Mouse (Mus musculus) neutrophil, adult 65 days (primary cell): ENCODE measurements around the gene Prune1. TPM values are rescaled to one million over a fixed set of nuclear protein-coding genes. Genes with fewer than 3 reads are reported as not detected.

Experiments
- total RNA-seq: library from RNA; stranded (reverse); gene quantifications from 2 replicates; pipeline ENCODE4 v1.2.4, GENCODE M21; 2023

Gene Prune1
- 31.3 and 33.0 TPM in 2 replicates for total RNA-seq

GRCm38 (mm10) chr3:95281216-95282126 lies at the start of gene Prune1, which contains the start of gene Mindy1:
Gene Prune1, minus strand, starts transcription at chr3:95282076.
Gene Mindy1, plus strand, starts transcription at chr3:95281345.

GRCm38 (mm10) chr3:95314486-95315093 lies 32.7 kb upstream of the Prune1 start, which contains the start of gene Cers2:
Gene Cers2, plus strand, starts transcription at chr3:95314791.

GRCm38 (mm10) chr3:95307100-95307499 lies 25.2 kb upstream of the Prune1 start, which contains the start of gene Anxa9:
Gene Anxa9, minus strand, starts transcription at chr3:95307176.

GRCm38 (mm10) chr3:95250783-95251424 lies 31.0 kb downstream of the Prune1 start, which contains the start of gene Bnipl:
Gene Bnipl, minus strand, starts transcription at chr3:95251193.

GRCm38 (mm10) chr3:95241498-95241897 lies 40.4 kb downstream of the Prune1 start, which contains the start of gene Gm128:
Gene Gm128, minus strand, starts transcription at chr3:95241598.

GRCm38 (mm10) chr3:95231298-95232221 lies 50.3 kb downstream of the Prune1 start, which contains the start of gene Mllt11:
Gene Mllt11, minus strand, starts transcription at chr3:95232171.

GRCm38 (mm10) chr3:95228148-95228893 lies 53.6 kb downstream of the Prune1 start, which contains the start of gene Cdc42se1:
Gene Cdc42se1, plus strand, starts transcription at chr3:95228732.

GRCm38 (mm10) chr3:95217255-95218134 lies 64.4 kb downstream of the Prune1 start, which contains the start of gene Gabpb2:
Gene Gabpb2, minus strand, starts transcription at chr3:95217916.

Other genes with a start within 250 kb of the Prune1 start
- 83.0 and 92.4 TPM in 2 replicates for gene Psmd4, start 239.5 kb downstream of the Prune1 start, total RNA-seq
- gene Pip5k1a, start 175.1 kb downstream of the Prune1 start, total RNA-seq, result 29.0 and 43.7 TPM in 2 replicates
- gene Vps72, start 171.1 kb downstream of the Prune1 start, total RNA-seq, result 25.3 and 27.4 TPM in 2 replicates
- 0.82 and 2.2 TPM in 2 replicates for gene Tmod4, start 157.6 kb downstream of the Prune1 start, total RNA-seq
- 42.2 and 43.7 TPM in 2 replicates for gene Scnm1, start 148.1 kb downstream of the Prune1 start, total RNA-seq
- gene Lysmd1, start 148.0 kb downstream of the Prune1 start, total RNA-seq, result 1.7 and 3.5 TPM in 2 replicates
- gene Tnfaip8l2, start 139.7 kb downstream of the Prune1 start, total RNA-seq, result 75.9 and 91.0 TPM in 2 replicates
- gene Sema6c, start 121.6 kb downstream of the Prune1 start, total RNA-seq, result 1.2 and 1.7 TPM in 2 replicates
- gene Gabpb2, start 64.2 kb downstream of the Prune1 start, total RNA-seq, result 35.0 and 43.7 TPM in 2 replicates
- gene Cdc42se1, start 53.3 kb downstream of the Prune1 start, total RNA-seq, result 256 and 259 TPM in 2 replicates
- 1.3 and 2.7 TPM in 2 replicates for gene Mllt11, start 49.9 kb downstream of the Prune1 start, total RNA-seq
- 0.27 and 0.38 TPM in 2 replicates for gene Gm128, start 40.5 kb downstream of the Prune1 start, total RNA-seq
- gene Bnipl, start 30.9 kb downstream of the Prune1 start, total RNA-seq, result not detected in 2 replicates
- gene Mindy1, start 731 bp downstream of the Prune1 start, total RNA-seq, result 188 and 238 TPM in 2 replicates
- gene Anxa9, start 25.1 kb upstream of the Prune1 start, total RNA-seq, result 1.5 and 1.7 TPM in 2 replicates
- 135 and 163 TPM in 2 replicates for gene Cers2, start 32.7 kb upstream of the Prune1 start, total RNA-seq
- 15.1 and 20.1 TPM in 2 replicates for gene Setdb1, start 75.1 kb upstream of the Prune1 start, total RNA-seq
- not detected in 2 replicates for gene 4930558C23Rik, start 120.8 kb upstream of the Prune1 start, total RNA-seq
- gene Arnt, start 152.3 kb upstream of the Prune1 start, total RNA-seq, result 61.9 and 86.8 TPM in 2 replicates
- gene Ctsk, start 217.2 kb upstream of the Prune1 start, total RNA-seq, result 0.41 and 1.2 TPM in 2 replicates
- gene Ctss, start 244.7 kb upstream of the Prune1 start, total RNA-seq, result 118 and 145 TPM in 2 replicates